Mouse (Mus musculus) heart, postnatal 4 days (tissue): Measurements from ENCODE around the gene Olfr826. TPM values are rescaled to one million over a fixed set of nuclear protein-coding genes. Genes with fewer than 3 reads are reported as not detected.
A peak's percentile ranks its signal among the peaks of the same experiment; 100 is the strongest.
"Not testable (repeated sequence)": the region's sequence is repeated elsewhere in the genome, so short reads cannot be mapped to it uniquely, and the experiment has no call there.

ENCODE experiments used
- DNase-seq: peaks from one replicate; pipeline ENCODE4 v3.0.0; 2021
- total RNA-seq, 2 experiments: library from RNA; stranded (reverse); gene quantifications; 2 replicates each; pipeline ENCODE4 v1.2.3; 2021

Olfr826 gene
- total RNA-seq: not detected

GRCm38 (mm10) chr10:130184086-130184485, at the start of gene Olfr826:
Gene Olfr826 (minus strand): TSS chr10:130184186.
- no peak for DNase-seq

DNA sequence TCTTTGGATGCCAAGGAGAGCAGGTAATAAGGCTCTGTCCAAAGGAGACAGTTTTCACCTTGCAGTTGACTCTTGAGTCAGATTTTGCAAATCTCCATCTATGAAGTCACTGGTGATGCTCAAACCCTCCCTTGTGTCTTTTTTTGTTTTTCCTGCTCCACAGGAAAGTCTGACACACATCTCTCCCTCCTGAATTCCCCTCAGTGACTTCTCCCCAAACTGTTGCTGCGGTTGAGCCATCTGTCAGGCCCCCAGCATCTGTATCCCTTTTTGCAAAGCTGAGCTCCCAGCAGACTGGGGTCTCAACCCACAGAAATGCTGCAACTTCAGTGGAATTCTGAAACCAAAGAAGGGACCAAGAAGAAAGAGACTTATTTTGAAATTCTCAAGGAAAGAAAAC, 48.1 kb upstream of the Olfr826 start:
- DNase-seq: no peak

DNA sequence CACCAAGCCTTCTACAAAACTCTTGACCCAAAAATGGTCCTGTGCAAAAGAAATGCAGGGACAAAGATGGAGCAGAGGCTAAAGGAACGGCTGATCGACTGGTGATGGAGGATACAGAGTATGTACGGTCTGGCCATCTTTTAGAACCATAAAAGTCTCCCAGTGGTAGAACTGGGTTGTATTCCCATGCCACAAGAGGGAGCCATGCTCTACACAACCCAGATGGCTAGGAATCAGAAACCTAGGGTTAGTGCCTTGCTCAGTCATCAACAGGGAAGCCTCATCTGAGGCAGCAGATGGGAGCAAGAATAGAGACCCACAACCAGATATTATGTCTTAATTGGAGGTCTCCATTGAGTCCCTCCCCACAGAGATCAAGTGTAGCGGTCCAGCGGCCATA, 45.6 kb upstream of the Olfr826 start:
- DNase-seq: no peak

DNA sequence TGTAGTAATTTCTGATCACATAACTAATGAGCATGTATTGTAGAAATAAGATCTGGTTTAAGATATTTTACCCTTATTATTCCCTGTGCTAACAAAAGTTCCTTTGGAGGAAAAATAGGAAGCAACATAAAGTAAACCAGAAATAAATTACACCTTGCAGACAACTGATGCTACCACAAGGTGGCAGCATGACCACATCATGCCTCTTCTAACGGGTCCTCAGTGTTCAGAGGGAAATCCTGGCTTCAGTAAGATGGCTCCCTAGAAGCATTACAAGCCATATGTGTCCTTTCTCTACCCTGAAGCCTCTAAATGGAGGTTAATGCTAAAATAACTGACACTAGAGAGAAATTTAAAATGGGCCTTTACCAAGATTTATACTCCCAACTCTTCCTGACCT, 44.3 kb upstream of the Olfr826 start:
- DNase-seq: peak; percentile 44

GRCm38 (mm10) chr10:130225034-130225433, 41.0 kb upstream of the Olfr826 start:
- no peak for DNase-seq

DNA sequence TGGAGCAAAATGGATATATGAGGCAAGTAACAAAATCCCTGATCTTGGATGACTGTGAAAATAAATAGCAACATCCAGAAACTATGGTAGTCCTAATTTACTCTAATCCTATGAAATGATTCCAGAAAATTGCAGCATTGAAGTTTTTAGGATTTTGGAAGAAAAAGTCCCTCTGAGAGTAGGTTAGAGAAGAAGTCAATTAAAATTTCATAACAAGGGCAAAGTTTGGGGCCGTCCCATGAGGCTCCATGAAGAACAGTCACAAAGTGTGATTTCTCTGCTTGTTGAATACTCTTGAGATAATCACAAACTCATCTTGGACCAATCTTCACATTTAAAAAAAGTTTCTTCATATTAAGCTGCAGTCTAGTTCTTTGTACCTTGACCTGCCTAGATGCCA, 30.3 kb upstream of the Olfr826 start, which contains the start of gene Olfr827:
Gene Olfr827, minus strand, starts transcription at position 101 of the 400 bp plus-strand sequence.
- no peak for DNase-seq

- no peak for DNase-seq
Measured at GRCm38 (mm10) chr10:130166666-130167065, 17.3 kb downstream of the Olfr826 start, which contains the start of gene Olfr825. Gene Olfr825 (minus strand): TSS chr10:130166766.

DNA sequence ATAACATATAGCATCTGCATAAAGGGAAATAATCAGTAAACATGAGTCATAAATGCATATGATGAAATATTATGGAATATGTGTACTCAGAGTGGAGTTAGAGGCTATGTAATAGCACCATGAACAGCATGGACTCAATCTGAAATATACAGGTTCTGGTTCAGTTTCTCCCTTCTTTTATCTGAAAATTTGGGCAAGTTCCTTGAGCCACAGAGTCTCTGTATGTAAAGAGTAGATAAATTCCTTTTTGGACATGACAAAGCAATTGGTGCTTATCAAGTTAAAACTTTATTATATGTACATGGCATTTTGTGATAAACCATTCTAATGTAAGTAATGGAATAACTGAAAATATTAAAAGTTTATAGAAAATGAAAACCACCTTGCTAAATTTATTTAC, 18.8 kb downstream of the Olfr826 start:
- DNase-seq: no peak

DNA sequence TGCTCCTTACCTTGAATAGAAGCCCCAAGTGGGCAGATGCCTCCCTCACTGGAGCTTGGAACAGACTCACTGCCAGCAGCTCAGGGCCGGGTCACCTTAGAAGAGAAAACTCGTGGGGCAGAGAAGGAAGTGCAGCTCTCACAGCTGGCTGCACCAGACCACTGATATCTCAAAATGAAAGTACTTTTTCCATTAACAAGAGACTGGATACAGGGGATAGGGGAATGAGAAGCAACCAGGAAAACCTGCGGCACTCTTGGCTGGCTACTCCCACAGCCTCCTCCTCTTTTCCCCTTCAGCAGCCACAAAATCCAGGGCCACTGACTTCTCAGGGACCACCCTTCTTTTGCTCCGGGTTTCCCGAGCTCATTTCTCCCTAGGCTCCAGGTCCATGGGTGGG, 39.9 kb downstream of the Olfr826 start:
- no peak for DNase-seq

- not testable (repeated sequence) for DNase-seq
Measured at GRCm38 (mm10) chr10:130142481-130142880, 41.5 kb downstream of the Olfr826 start.

DNA sequence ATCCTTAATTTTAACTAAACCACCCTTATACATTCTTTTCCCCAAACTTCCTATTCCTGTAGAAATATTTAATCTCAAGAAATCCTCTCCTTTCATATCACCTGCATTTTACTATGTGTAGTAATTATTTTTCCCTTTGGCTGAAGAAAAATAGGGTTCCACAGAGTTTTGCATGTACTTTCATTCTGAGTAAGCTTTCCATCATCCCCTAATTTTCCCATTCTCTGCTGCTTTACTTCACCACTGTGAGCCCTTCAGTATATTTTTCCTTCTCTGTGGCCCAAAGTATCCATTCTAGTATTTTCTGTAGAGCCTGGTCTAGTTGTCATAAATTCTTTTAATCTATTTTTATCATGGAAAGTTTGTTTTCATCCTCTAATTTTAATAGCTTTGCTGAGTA, 49.2 kb downstream of the Olfr826 start:
- no peak for DNase-seq

DNA sequence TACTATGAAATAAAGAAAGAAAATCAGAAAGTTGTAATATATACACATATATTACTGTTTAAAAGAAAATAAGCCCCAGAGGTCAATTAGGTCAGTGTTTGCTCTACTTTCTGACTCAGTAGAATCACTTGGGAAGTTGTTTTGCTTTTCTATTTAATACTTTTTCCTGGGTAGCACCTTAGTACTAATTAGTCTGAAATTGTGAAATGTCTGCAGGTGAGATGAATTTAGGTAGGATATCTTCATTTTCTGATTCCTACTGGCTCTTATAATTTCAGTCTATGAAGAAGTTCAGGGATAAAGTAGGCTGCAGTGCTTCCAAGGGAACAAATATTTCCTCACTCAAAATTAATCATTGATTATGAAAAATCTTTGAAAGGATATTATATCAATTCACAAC, 54.1 kb downstream of the Olfr826 start, which contains the start of gene Olfr824:
Gene Olfr824, minus strand, starts transcription at position 101 of the 400 bp plus-strand sequence.
- DNase-seq: not testable (repeated sequence)

Other genes starting within 250 kb of the Olfr826 start
- not detected for gene Olfr818, start 235.1 kb downstream of the Olfr826 start, total RNA-seq
- not detected for gene Olfr819, start 216.9 kb downstream of the Olfr826 start, total RNA-seq
- not detected for gene Olfr247, start 208.0 kb downstream of the Olfr826 start, total RNA-seq
- gene Gm10310, start 199.1 kb downstream of the Olfr826 start, total RNA-seq: not detected
- not detected for gene Olfr820, start 171.6 kb downstream of the Olfr826 start, total RNA-seq
- gene Olfr821, start 153.8 kb downstream of the Olfr826 start, total RNA-seq: not detected
- not detected for gene Olfr822, start 113.0 kb downstream of the Olfr826 start, total RNA-seq
- gene Olfr823, start 68.8 kb downstream of the Olfr826 start, total RNA-seq: not detected
- not detected for gene Olfr824, start 54.2 kb downstream of the Olfr826 start, total RNA-seq
- not detected for gene Olfr825, start 17.4 kb downstream of the Olfr826 start, total RNA-seq
- gene Olfr827, start 30.2 kb upstream of the Olfr826 start, total RNA-seq: not detected
- not detected for gene Neurod4, start 96.1 kb upstream of the Olfr826 start, total RNA-seq
- gene Tespa1, start 138.7 kb upstream of the Olfr826 start, total RNA-seq: under 1 TPM; 0.33 to 0.50 TPM
- gene Vmn2r84, start 210.1 kb upstream of the Olfr826 start, total RNA-seq: not detected
- gene Vmn2r85, start 245.5 kb upstream of the Olfr826 start, total RNA-seq: not detected